Mouse (Mus musculus) small intestine, adult 2 months (tissue): ENCODE measurements at regions not wholly inside any gene's neighbourhood (a gene's known extent, or its start where the extent isn't known, plus 50 kb on each side); places are given as distances from the start of the nearest gene placed in this dataset.
"Not testable (repeated sequence)": the region's sequence is repeated elsewhere in the genome, so short reads cannot be mapped to it uniquely, and the experiment has no call there.

Experiments
- CTCF ChIP-seq: fragments of 200-500 bp; IDR thresholded peaks from 2 replicates; pipeline ENCODE4 v1.5.1; 2012; ENCODE audit warnings: low read depth, mild to moderate bottlenecking, control low read depth, inconsistent platforms, low read length, moderate library complexity, mixed read lengths; ENCODE audit not compliant: insufficient replicate concordance, insufficient read length; ENCODE audit errors: extremely low read depth
- POLR2A ChIP-seq: fragments of 200-500 bp; IDR thresholded peaks from 2 replicates; pipeline ENCODE4 v1.6.1; 2012; ENCODE audit warnings: low read depth, mild to moderate bottlenecking, control low read depth, inconsistent platforms, low read length, moderate library complexity

DNA sequence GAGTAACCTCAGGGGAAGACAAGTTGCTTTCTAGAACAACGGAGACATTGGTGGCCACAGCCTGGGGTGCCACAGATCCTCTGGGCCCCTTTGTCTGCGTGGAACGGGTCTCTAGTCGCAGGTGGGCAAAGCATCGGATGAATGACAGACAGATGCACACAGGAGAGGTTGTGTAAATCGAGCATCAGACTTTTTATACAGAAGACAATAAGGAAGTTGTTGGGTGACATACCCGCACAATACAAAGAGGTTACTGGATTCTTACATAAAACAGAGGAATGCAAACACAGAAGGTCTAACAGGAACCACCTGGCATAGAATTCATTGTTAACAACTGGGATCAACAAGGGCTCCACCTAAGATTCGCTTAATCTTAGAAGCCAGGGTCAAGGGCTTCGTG lies 127.5 kb downstream of the Nr2f2 start:
- not testable (repeated sequence) for TF ChIP-seq CTCF, POLR2A
